Mouse (Mus musculus) urinary bladder, postnatal 36 days (tissue): ENCODE data around the gene Ift88.

ENCODE experiments used
- DNase-seq, 2 experiments: peaks; one replicate each; pipeline ENCODE4 v3.0.0; 2022; ENCODE audit warnings: low spot score in 2 of 2, mixed read lengths in 1 of 2

The Ift88 gene

GRCm38 (mm10) chr14:57423432-57424211 lies at the start of gene Ift88:
TSS of gene Ift88 (plus strand) at chr14:57424062.
- DNase-seq, result peak; percentile 89 to 94

GRCm38 (mm10) chr14:57375205-57375604 lies 48.7 kb upstream of the Ift88 start:
- DNase-seq, result no peak

GRCm38 (mm10) chr14:57376016-57376415 lies 47.8 kb upstream of the Ift88 start:
- no peak for DNase-seq

- DNase-seq, result no peak
Measured at GRCm38 (mm10) chr14:57376956-57377355, 46.9 kb upstream of the Ift88 start.

- no peak for DNase-seq
Measured at GRCm38 (mm10) chr14:57377531-57377930, 46.3 kb upstream of the Ift88 start.

GRCm38 (mm10) chr14:57385667-57386066 lies 38.2 kb upstream of the Ift88 start:
- no peak for DNase-seq

- DNase-seq, result peak; percentile 16 to 17
Measured at GRCm38 (mm10) chr14:57386758-57387561, 36.9 kb upstream of the Ift88 start.

GRCm38 (mm10) chr14:57391621-57392020 lies 32.2 kb upstream of the Ift88 start:
- no peak for DNase-seq

- no peak for DNase-seq
Measured at GRCm38 (mm10) chr14:57392278-57392677, 31.6 kb upstream of the Ift88 start.

- DNase-seq, result no peak
Measured at GRCm38 (mm10) chr14:57395470-57395869, 28.4 kb upstream of the Ift88 start.

- no peak for DNase-seq
Measured at GRCm38 (mm10) chr14:57397221-57397620, 26.6 kb upstream of the Ift88 start.

- DNase-seq, result peak; percentile 97 to 98
Measured at GRCm38 (mm10) chr14:57398065-57398757, 25.7 kb upstream of the Ift88 start, which contains the start of gene Cryl1. TSS of gene Cryl1 (minus strand) at chr14:57398529.

- peak; percentile 10 to 36 for DNase-seq
Measured at GRCm38 (mm10) chr14:57398813-57399427, 24.9 kb upstream of the Ift88 start.

- no peak for DNase-seq
Measured at GRCm38 (mm10) chr14:57402815-57403214, 21.0 kb upstream of the Ift88 start.

GRCm38 (mm10) chr14:57407039-57407987 lies 16.5 kb upstream of the Ift88 start:
- peak; percentile 8 to 26 for DNase-seq

- no peak for DNase-seq
Measured at GRCm38 (mm10) chr14:57408100-57408499, 15.8 kb upstream of the Ift88 start.

- no peak for DNase-seq
Measured at GRCm38 (mm10) chr14:57409106-57409505, 14.8 kb upstream of the Ift88 start.

- no peak for DNase-seq
Measured at GRCm38 (mm10) chr14:57412166-57412565, 11.7 kb upstream of the Ift88 start.

GRCm38 (mm10) chr14:57417187-57417586 lies 6.7 kb upstream of the Ift88 start:
- no peak for DNase-seq

GRCm38 (mm10) chr14:57424212-57424561 lies 325 bp downstream of the Ift88 start:
- DNase-seq, result no peak

- DNase-seq, result no peak
Measured at GRCm38 (mm10) chr14:57430451-57430850, 6.6 kb downstream of the Ift88 start.
